ENCODE assay signal across 20 mouse cellular contexts in the genomic region with DNA sequence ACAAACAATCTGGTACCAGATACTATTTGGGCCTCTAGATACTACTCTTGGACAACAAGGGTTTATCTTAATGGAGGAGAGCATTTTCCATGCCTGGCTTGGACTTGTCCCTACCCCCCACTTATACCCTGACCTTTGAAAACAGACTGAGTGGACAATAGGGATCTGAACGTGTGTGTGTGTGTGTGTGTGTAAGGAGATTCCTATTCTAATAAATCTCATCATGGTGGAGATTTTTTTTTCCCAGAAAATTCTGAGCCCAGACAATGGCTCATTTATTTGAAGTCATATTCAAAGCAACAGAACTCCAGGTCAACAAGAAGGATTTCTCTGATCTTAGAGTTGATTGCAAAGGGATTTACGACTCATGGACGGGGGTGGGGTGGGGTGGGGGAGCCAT. TPM values are rescaled to one million over a fixed set of nuclear protein-coding genes. Genes with fewer than 3 reads are reported as not detected.
DNase-seq lines count a peak whose midpoint lies in the region; ATAC-seq and TF ChIP-seq lines count a peak whose summit lies in the region.
"Had no signal": no experiment of that assay in that cellular context is flagged by ENCODE, and none has a peak within 500 bp of the region (broad histone marks: within the 10 kb centered on the region; RNA-seq: fewer than 3 reads in every experiment).

No protein-coding gene starts in this region.

- no peak for TF ChIP-seq CTCF in kidney, adult 2 months (conservative IDR thresholded peaks at IDR 0.05; ENCODE audit: insufficient read depth, insufficient read length, low read depth, low read length)

- peak overlapping the region; percentile 17; the same call in 1 of the 2 replicates for H3K27ac ChIP-seq in kidney, adult 2 months (ENCODE audit: insufficient read depth, low read depth, low read length)
- H3K27ac ChIP-seq in lung, embryonic 16.5 days (ENCODE audit: low read length): peak overlapping the region; percentile 76; the same call in 1 of the 2 replicates
- peak overlapping the region; percentile 81 for H3K27ac ChIP-seq in liver, embryonic 15.5 days (replicated peaks)
- H3K27ac ChIP-seq: embryonic facial prominence, embryonic 10.5 days; gastrocnemius, adult 2 months; hindbrain, embryonic 15.5 days; limb, embryonic 15.5 days; midbrain, embryonic 15.5 days had no signal

- no peak for TF ChIP-seq POLR2A in kidney, adult 2 months (IDR thresholded peaks at IDR 0.05; ENCODE audit: low read depth, low read length)

- DNase-seq in kidney, adult 2 months: peak; percentile 75
- no peak for DNase-seq in kidney, postnatal 10 days
- no peak for DNase-seq in lung, postnatal 4 days
- DNase-seq in lung, postnatal 25 days (ENCODE audit: low spot score): peak; percentile 37
- DNase-seq in frontal cortex, postnatal 14 days (ENCODE audit: low spot score in 2 of 2): no peak
- DNase-seq in thymus, postnatal 4 days: no peak
- DNase-seq: cerebellum, adult 2 months; gastrocnemius, adult 2 months; heart, adult 11 months; heart, postnatal 4 days; thymus, adult 2 months had no signal

- no peak overlapping the region for H3K4me3 ChIP-seq in kidney, adult 2 months (ENCODE audit: insufficient read depth, low read depth, low read length)
- no peak overlapping the region for H3K4me3 ChIP-seq in lung, embryonic 16.5 days (ENCODE audit: low read length)
- no peak overlapping the region for H3K4me3 ChIP-seq in liver, embryonic 15.5 days (replicated peaks)
- H3K4me3 ChIP-seq: embryonic facial prominence, embryonic 10.5 days; gastrocnemius, adult 2 months; hindbrain, embryonic 15.5 days; limb, embryonic 15.5 days; midbrain, embryonic 15.5 days; myocyte had no signal

- no peak overlapping the region for H3K4me2 ChIP-seq in lung, embryonic 16.5 days (ENCODE audit: low read depth, low read length)
- H3K4me2 ChIP-seq in liver, embryonic 15.5 days: no peak overlapping the region
- H3K4me2 ChIP-seq: hindbrain, embryonic 15.5 days; limb, embryonic 15.5 days; midbrain, embryonic 15.5 days had no signal

- no peak overlapping the region; the same call in 1 of the 2 replicates for H3K9ac ChIP-seq in lung, embryonic 16.5 days (ENCODE audit: low read length)
- H3K9ac ChIP-seq in liver, embryonic 15.5 days: no peak overlapping the region
- H3K9ac ChIP-seq: hindbrain, embryonic 15.5 days; limb, embryonic 15.5 days; midbrain, embryonic 15.5 days had no signal

- no peaks in the 10 kb centered on the region for H3K9me3 ChIP-seq in lung, embryonic 16.5 days (ENCODE audit: control insufficient read depth, low read length)
- no peaks in the 10 kb centered on the region for H3K9me3 ChIP-seq in liver, embryonic 15.5 days (replicated peaks)
- H3K9me3 ChIP-seq: embryonic facial prominence, embryonic 10.5 days; hindbrain, embryonic 15.5 days; limb, embryonic 15.5 days; megakaryocyte, embryonic 14.5 days; midbrain, embryonic 15.5 days had no signal

- no peaks in the 10 kb centered on the region for H3K36me3 ChIP-seq in kidney, adult 2 months (ENCODE audit: control insufficient read depth, insufficient read depth, low read length)
- no peaks in the 10 kb centered on the region for H3K36me3 ChIP-seq in lung, embryonic 16.5 days (ENCODE audit: control insufficient read depth, insufficient read depth, low read length)
- H3K36me3 ChIP-seq in liver, embryonic 15.5 days (replicated peaks): no peaks in the 10 kb centered on the region
- H3K36me3 ChIP-seq: embryonic facial prominence, embryonic 10.5 days; hindbrain, embryonic 15.5 days; limb, embryonic 15.5 days; midbrain, embryonic 15.5 days had no signal

- WGBS in kidney, adult 2 months: 42% methylated on average over 3 of the region's 3 CpGs
- 9% methylated on average over 3 of the region's 3 CpGs for WGBS in lung, embryonic 16.5 days
- 29% methylated on average over 3 of the region's 3 CpGs for WGBS in liver, embryonic 15.5 days (ENCODE audit: insufficient replicate concordance)

- H3K4me1 ChIP-seq in kidney, adult 2 months (ENCODE audit: control insufficient read depth, insufficient read depth, low read length): no peaks in the 10 kb centered on the region
- peaks cover 12% of the 10 kb centered on the region for H3K4me1 ChIP-seq in lung, embryonic 16.5 days (replicated peaks; ENCODE audit: control insufficient read depth, insufficient read depth, low read length)
- H3K4me1 ChIP-seq in liver, embryonic 15.5 days (replicated peaks): peaks cover 25% of the 10 kb centered on the region

- no peaks in the 10 kb centered on the region for H3K27me3 ChIP-seq in kidney, adult 2 months (replicated peaks; ENCODE audit: control insufficient read depth, insufficient read depth, low read length)
- no peaks in the 10 kb centered on the region for H3K27me3 ChIP-seq in lung, embryonic 16.5 days (ENCODE audit: control insufficient read depth, insufficient read depth, low read depth, low read length)
- H3K27me3 ChIP-seq in liver, embryonic 15.5 days: no peaks in the 10 kb centered on the region
- H3K27me3 ChIP-seq: hindbrain, embryonic 15.5 days; limb, embryonic 15.5 days; megakaryocyte, embryonic 14.5 days; midbrain, embryonic 15.5 days had no signal

- no peak for ATAC-seq in lung, embryonic 16.5 days (ENCODE audit: low read depth)
- ATAC-seq in liver, embryonic 15.5 days (ENCODE audit: insufficient read depth): no peak
- ATAC-seq: intestine, postnatal 0 days; midbrain, embryonic 15.5 days had no signal

RNA-seq across cellular contexts. Expression of a gene that starts 59.2 kb away (rescaled TPM):
- 18.8 and 20.1 TPM in 2 replicates for polyA plus RNA-seq in kidney, adult 2 months (2012; rRNA removed)
- polyA plus RNA-seq in lung, embryonic 16.5 days (2015; fragmentation: Nextera tagmentation; extraction: Ambion mirVana): 9.5 and 10.2 TPM in 2 replicates
- 5.1 and 5.2 TPM in 2 replicates for polyA plus RNA-seq in liver, embryonic 15.5 days (2015; fragmentation: Nextera tagmentation; extraction: Ambion mirVana)

Comparison
In these comparisons a context has a peak if more than half of its experiments do, and no peak if none do; other contexts are left out.
1. DNase-seq: peak in kidney, adult 2 months (single experiment) and lung, postnatal 25 days (single experiment); none in kidney, postnatal 10 days (single experiment), lung, postnatal 4 days (0 of 2), frontal cortex, postnatal 14 days (0 of 2) and thymus, postnatal 4 days (single experiment).
2. H3K27ac ChIP-seq: peak in every context shown above with its lines; median percentile 81 in liver, embryonic 15.5 days; 76 in lung, embryonic 16.5 days; 17 in kidney, adult 2 months.